Mouse (Mus musculus): ENCODE results near the gene Ssr2.

Ssr2 gene

DNA sequence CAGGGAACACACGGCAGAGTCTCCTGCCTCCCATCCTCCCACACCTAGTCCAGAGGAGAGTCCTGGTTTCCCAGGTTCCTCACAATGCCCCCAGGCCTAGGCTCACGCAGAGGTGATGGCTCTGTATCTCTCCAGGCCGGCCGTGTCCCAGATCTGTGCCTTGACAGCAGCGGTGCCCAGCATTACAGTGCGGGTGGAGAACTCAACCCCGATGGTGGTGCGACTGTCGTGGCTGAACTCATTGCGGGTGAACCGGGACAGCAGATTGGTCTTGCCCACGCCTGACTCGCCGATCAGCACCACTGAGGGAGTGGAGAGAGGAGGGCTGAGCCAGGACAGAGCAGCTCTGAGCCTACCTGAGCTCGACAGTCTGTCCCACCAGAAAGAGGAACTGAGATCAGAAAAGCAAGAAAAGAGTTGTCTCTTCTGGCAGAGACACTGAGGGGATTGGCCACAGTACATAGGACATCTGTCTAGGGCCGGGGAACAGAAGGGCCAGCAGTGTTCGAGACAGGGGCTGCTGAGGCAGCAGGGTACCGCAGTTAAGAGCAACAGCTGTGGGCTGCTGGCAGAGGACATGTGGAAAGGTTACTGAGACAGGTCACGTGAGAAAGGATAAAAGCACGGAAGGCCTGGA is 30.6 kb upstream of the Ssr2 start:
- no peaks in the 10 kb centered on the region for H3K27me3 ChIP-seq (ENCODE audit: insufficient read depth, low read length)
- TF ChIP-seq NANOG (IDR thresholded peaks at IDR 0.05; ENCODE audit: borderline replicate concordance, low read length) (no peak), CTCF (conservative IDR thresholded peaks at IDR 0.05; ENCODE audit: low read length) (no peak), POU5F1 (IDR thresholded peaks at IDR 0.05; ENCODE audit: borderline replicate concordance, low read length) (no peak)
- peaks cover 39% of the 10 kb centered on the region for H3K36me3 ChIP-seq (ENCODE audit: insufficient read depth, low read length)
- peak overlapping the region; percentile 59 for H3K4me3 ChIP-seq (replicated peaks; ENCODE audit: low read length)
- peaks cover 93% of the 10 kb centered on the region for H3K4me1 ChIP-seq (replicated peaks; ENCODE audit: low read depth, low read length)
- no peaks in the 10 kb centered on the region for H3K9me3 ChIP-seq (ENCODE audit: low read length)

DNA sequence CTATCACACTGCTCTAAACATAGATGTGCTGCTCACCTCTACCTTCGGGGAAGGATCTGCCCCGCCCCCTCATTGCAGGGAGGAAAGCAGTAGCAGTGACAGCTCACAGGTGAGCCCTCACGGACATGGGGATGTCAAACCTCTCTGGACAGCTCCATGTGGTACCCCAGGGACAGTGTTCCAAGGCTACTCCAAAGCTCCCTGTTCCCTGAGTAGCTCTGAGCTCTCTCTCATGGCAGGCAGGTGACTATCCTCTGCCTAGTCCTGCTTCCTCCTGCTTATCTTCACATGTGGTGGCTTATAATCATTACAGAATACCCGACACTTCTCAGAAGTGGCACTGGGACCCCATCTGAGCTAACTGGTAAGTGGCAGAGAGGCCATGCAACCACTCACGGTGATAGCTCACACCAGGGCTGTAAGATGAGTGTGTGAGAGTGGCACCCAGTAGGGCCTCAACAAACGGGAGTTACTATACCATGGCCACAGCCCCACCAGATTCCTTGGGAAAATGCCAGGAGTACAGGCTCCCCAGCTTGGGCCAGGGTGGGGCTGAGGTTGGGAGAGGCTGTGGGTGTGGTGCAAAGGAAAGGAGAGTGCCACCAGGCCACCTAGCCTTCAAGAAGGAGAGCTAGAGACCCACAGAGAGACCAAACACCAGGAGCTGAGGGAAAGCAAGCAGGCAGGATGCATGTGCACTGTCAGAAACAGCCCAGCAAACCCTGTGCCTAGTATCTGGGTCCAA is 28.8 kb upstream of the Ssr2 start:
- Histone ChIP-seq H3K27me3 (ENCODE audit: insufficient read depth, low read length) (no peaks in the 10 kb centered on the region), H3K4me1 (replicated peaks; ENCODE audit: low read depth, low read length) (peaks cover 93% of the 10 kb centered on the region), H3K36me3 (ENCODE audit: insufficient read depth, low read length) (peaks cover 33% of the 10 kb centered on the region), H3K9me3 (ENCODE audit: low read length) (no peaks in the 10 kb centered on the region), H3K4me3 (replicated peaks; ENCODE audit: low read length) (0 out of 2 replicates have a peak overlapping the region, but pooled peaks have one; percentile 4)
- no peak for TF ChIP-seq NANOG (IDR thresholded peaks at IDR 0.05; ENCODE audit: borderline replicate concordance, low read length)
- TF ChIP-seq POU5F1 (IDR thresholded peaks at IDR 0.05; ENCODE audit: borderline replicate concordance, low read length) = no peak
- no peak for TF ChIP-seq CTCF (conservative IDR thresholded peaks at IDR 0.05; ENCODE audit: low read length)

DNA sequence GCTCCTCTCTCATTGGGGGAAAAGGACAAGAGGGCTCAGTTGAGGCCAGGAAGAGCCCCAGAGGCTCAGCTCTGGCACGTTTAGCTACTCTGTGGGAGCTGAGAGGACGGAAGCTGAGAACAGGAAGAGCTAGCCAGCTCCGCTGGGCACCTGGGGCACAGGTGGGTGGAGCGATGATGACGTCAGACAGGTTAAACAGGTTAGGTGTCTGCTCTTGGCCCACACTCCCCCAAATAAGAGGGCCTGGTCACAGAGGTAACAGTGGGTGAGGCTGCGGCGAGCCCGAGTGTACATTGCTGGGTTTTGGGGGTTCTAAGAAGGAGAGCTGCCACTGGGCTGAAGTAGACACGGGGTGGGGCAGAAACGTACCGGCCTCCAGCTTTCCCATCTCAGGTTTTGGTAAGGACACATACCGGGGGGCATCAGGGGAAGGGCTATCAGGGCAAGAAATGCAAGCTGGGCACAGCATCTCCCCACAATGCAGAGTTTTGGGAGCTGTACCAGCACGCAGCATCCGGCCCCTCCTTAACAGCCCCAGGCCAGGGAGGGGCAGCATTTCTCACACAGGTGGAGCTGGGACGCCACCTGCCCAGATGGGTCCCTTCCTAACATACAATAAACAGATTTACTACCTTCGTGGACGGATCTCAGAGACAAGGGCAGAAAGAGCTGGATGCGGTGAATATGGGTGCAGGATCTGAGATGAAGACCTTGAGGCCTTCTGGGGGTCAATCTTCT is 27.3 kb upstream of the Ssr2 start, which contains the start of gene Rab25:
Gene Rab25 (minus strand): TSS at position 121 of the 738 bp plus-strand sequence.
- Histone ChIP-seq H3K9me3 (ENCODE audit: low read length) (no peaks in the 10 kb centered on the region), H3K27me3 (ENCODE audit: insufficient read depth, low read length) (no peaks in the 10 kb centered on the region), H3K36me3 (ENCODE audit: insufficient read depth, low read length) (peaks cover 23% of the 10 kb centered on the region), H3K4me3 (replicated peaks; ENCODE audit: low read length) (peak within 1 kb of the TSS; percentile 37), H3K4me1 (replicated peaks; ENCODE audit: low read depth, low read length) (peaks cover 83% of the 10 kb centered on the region)
- TF ChIP-seq POU5F1 (IDR thresholded peaks at IDR 0.05; ENCODE audit: borderline replicate concordance, low read length) (no peak), CTCF (conservative IDR thresholded peaks at IDR 0.05; ENCODE audit: low read length) (no peak), NANOG (IDR thresholded peaks at IDR 0.05; ENCODE audit: borderline replicate concordance, low read length) (no peak)

DNA sequence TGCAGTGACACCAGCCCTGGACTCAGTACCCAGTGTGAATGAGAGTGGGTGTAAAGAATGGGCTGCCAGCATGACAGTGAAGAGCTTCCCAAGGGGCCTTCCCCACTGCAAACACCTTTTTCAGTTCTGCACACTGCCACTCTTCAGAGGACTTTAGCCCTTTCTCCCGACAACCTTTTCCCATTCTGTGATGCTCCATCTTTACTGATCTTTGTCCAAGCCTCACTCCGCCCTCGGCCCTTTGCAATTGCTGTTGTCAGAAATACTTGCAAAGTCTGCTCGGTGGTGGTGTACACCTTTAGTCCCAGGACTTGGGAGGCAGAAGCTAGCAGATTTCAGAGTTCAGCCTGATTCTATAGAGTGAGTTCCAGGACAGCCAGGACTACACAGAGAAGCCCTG is 24.1 kb upstream of the Ssr2 start:
- no peak for TF ChIP-seq POU5F1 (IDR thresholded peaks at IDR 0.05; ENCODE audit: borderline replicate concordance, low read length)
- no peak for TF ChIP-seq CTCF (conservative IDR thresholded peaks at IDR 0.05; ENCODE audit: low read length)
- no peak for TF ChIP-seq NANOG (IDR thresholded peaks at IDR 0.05; ENCODE audit: borderline replicate concordance, low read length)
- H3K9me3 ChIP-seq (ENCODE audit: low read length) = no peaks in the 10 kb centered on the region
- peaks cover 41% of the 10 kb centered on the region for H3K36me3 ChIP-seq (ENCODE audit: insufficient read depth, low read length)
- H3K4me3 ChIP-seq (replicated peaks; ENCODE audit: low read length) = peak overlapping the region; percentile 99
- peaks cover 78% of the 10 kb centered on the region for H3K4me1 ChIP-seq (replicated peaks; ENCODE audit: low read depth, low read length)
- H3K27me3 ChIP-seq (ENCODE audit: insufficient read depth, low read length) = no peaks in the 10 kb centered on the region

DNA sequence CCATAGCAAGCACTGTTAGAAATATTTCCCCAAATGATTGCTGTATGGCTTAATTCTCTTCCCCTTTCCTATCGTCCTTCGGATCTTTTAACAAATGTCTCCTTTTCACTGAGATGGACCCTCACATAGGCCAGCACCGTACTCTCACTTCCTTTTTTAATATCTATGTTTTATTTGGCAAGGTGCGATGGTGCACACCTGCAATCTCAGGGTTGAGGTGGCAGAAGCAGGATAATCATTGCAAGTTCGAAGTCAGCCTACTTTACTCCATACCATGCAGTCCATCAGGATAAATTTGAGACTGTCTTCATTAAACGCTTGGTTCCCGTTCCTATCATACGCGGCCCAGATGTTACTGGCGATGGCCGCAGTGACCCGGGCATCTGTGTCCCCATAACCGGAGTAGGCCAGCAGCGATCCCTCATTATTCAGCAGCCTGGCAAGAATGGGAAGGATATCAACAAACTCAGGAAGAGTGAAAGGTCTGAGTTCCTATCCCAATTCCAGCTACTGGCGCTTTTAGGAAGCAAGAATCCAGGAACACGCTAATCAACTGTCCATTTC is 23.5 kb upstream of the Ssr2 start:
- TF ChIP-seq POU5F1 (IDR thresholded peaks at IDR 0.05; ENCODE audit: borderline replicate concordance, low read length) (no peak), CTCF (conservative IDR thresholded peaks at IDR 0.05; ENCODE audit: low read length) (no peak), NANOG (IDR thresholded peaks at IDR 0.05; ENCODE audit: borderline replicate concordance, low read length) (no peak)
- Histone ChIP-seq H3K9me3 (ENCODE audit: low read length) (no peaks in the 10 kb centered on the region), H3K27me3 (ENCODE audit: insufficient read depth, low read length) (no peaks in the 10 kb centered on the region), H3K4me3 (replicated peaks; ENCODE audit: low read length) (peak overlapping the region; percentile 99), H3K4me1 (replicated peaks; ENCODE audit: low read depth, low read length) (peaks cover 78% of the 10 kb centered on the region), H3K36me3 (ENCODE audit: insufficient read depth, low read length) (peaks cover 46% of the 10 kb centered on the region)

DNA sequence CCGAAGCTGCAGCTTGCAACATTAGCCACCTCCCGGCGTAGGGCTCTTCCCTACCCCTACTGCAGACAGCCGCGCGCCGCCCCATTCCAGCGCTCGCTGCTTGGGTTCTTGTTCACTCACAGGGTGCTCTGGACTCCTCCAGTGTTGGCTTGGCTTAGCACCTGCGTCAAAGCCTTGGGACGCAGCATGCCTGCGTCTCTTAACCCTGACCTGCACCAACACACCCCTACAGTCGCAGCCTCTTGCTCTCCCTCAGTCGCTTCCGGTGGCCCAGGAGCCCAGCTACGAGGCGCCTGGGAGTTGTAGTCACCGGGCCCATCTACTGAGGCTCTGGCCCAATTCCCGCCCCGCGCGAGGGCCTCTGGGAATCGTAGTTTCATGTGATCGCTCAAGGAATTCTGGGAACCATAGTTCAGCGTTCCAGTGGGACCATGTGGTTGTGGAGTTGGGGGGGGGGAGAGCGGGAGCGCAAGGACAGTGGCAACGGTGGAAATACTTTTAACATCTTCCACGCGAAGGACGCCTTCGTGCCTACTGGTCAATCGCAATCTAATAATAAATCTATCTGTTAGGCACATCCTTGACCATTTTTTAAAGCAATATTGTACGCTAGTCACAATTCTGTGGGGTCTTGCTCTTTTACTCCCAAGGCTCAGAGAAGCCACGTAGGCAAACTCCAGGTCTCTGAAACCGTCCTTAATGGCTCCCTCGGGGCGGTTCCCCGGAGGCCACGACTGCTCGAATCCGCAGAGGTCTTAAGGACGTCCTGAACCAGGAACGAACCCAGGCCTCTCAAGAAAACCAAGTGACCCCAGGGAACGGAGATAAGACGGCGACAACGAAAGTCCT is 22.8 kb upstream of the Ssr2 start, which contains the start of gene Lamtor2:
Gene Lamtor2 (minus strand): TSS at position 399 of the 849 bp plus-strand sequence.
- peaks cover 54% of the 10 kb centered on the region for H3K36me3 ChIP-seq (ENCODE audit: insufficient read depth, low read length)
- H3K4me3 ChIP-seq (replicated peaks; ENCODE audit: low read length) = peak within 1 kb of the TSS; percentile 99
- H3K27me3 ChIP-seq (ENCODE audit: insufficient read depth, low read length) = no peaks in the 10 kb centered on the region
- no peaks in the 10 kb centered on the region for H3K9me3 ChIP-seq (ENCODE audit: low read length)
- TF ChIP-seq NANOG (IDR thresholded peaks at IDR 0.05; ENCODE audit: borderline replicate concordance, low read length) (no peak), CTCF (conservative IDR thresholded peaks at IDR 0.05; ENCODE audit: low read length) (no peak), POU5F1 (IDR thresholded peaks at IDR 0.05; ENCODE audit: borderline replicate concordance, low read length) (no peak)
- peaks cover 78% of the 10 kb centered on the region for H3K4me1 ChIP-seq (replicated peaks; ENCODE audit: low read depth, low read length)

DNA sequence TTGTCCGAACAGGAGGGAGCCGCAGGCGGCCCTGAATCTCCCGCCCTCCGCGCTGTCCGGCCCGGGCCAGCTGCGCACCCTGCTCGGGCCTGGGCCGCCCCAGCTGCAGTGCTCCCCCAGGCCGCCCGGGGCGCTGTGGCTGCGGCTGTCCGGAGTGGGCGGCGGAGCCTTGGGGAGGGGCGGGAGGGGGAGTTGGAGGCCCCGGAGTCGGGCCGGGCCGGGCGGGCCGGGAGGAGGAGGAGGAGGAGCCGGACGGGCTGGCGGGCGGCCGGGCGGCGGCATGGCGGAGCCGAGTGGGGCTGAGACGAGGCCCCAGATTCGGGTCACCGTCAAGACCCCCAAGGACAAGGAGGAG is 22.2 kb upstream of the Ssr2 start, which contains the start of gene Ubqln4:
Gene Ubqln4 (plus strand): TSS at position 234 of the 355 bp plus-strand sequence.
- no peak for TF ChIP-seq NANOG (IDR thresholded peaks at IDR 0.05; ENCODE audit: borderline replicate concordance, low read length)
- no peak for TF ChIP-seq POU5F1 (IDR thresholded peaks at IDR 0.05; ENCODE audit: borderline replicate concordance, low read length)
- TF ChIP-seq CTCF (conservative IDR thresholded peaks at IDR 0.05; ENCODE audit: low read length) = no peak
- Histone ChIP-seq H3K4me3 (replicated peaks; ENCODE audit: low read length) (peak within 1 kb of the TSS; percentile 99), H3K27me3 (ENCODE audit: insufficient read depth, low read length) (no peaks in the 10 kb centered on the region), H3K36me3 (ENCODE audit: insufficient read depth, low read length) (peaks cover 60% of the 10 kb centered on the region), H3K9me3 (ENCODE audit: low read length) (no peaks in the 10 kb centered on the region), H3K4me1 (replicated peaks; ENCODE audit: low read depth, low read length) (peaks cover 78% of the 10 kb centered on the region)

Measured in E14TG2a.4 (cell line).